Mouse (Mus musculus): ENCODE data around the gene Snrpb2.

The Snrpb2 gene

GRCm38 (mm10) chr2:143094761-143095160 is 31.9 kb downstream of the Snrpb2 start:
- no peak for DNase-seq (ENCODE audit: low spot score)

GRCm38 (mm10) chr2:143097170-143097569 is 34.3 kb downstream of the Snrpb2 start:
- DNase-seq (ENCODE audit: low spot score), result no peak

DNA sequence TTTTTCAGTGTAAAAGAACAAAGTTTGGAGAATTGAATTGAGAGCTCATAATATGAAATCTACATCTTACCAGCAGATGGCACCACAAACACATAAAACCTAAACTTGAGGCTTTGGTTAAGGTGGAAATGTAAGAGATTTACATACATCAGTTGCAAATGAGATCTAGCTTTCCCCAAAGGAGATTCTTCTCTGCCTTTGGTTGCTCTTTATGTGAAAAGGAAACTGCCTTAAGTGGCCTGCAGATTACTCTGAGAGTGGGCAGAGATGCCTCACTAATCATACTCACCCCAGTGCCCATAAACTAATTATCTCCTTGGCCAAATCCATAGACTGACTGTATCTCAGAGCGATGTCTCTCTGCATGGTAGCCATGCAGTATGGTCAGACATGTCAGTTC is 51.0 kb downstream of the Snrpb2 start:
- DNase-seq (ENCODE audit: low spot score), result peak; percentile 83

DNA sequence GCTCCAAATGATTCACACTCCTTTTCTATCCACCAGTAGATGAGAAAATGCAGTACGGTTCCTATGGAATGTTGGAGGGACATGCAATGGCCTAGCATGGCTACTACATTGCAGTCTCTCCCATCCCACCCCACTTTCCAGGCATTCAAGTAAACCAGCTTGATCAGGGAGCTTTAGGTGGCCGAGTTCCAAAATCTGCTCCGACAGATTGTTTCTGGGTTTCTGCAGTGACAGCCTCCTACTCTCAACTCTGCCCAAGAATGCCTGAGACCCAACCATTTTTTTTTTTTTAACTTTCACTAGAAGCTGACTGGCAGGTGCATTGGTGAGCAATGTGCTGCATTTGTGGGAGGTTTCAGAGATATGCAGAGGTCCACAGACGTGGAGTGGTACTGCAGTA is 51.9 kb downstream of the Snrpb2 start:
- no peak for DNase-seq (ENCODE audit: low spot score)

- DNase-seq (ENCODE audit: low spot score), result peak; percentile 43
Measured at GRCm38 (mm10) chr2:143117453-143117852, 54.6 kb downstream of the Snrpb2 start.

- DNase-seq (ENCODE audit: low spot score), result no peak
Measured at GRCm38 (mm10) chr2:143118221-143118620, 55.4 kb downstream of the Snrpb2 start.
